Mouse (Mus musculus) c-Kit-positive CD71-positive TER-119-negative erythroid progenitor cells, embryonic 14.5 days (primary cell): ENCODE results near the gene Nalcn.

ENCODE experiments used
- DNase-seq: peaks from one replicate; pipeline ENCODE4 v3.0.0-alpha.2; 2013; ENCODE audit warnings: low read depth

Nalcn gene

DNA sequence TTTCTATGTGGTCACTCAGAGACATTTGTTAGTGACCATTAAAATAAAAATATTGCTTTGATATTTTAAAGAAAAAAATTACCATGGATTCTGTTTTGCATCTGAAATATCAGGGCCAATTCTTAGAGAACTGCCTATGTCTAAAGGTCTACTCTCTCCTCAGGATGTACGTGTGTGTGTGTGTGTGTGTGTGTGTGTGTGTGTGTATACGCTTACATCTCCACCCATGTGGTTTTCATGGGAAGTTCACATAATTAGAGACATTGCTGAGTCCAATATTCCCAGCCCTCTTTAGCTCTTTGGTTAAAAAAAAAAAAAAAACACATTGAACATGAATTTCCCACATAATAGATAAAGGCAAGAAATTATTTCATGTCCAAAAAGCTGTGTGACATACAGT lies 114.0 kb downstream of the Nalcn start:
- DNase-seq = no peak

- no peak for DNase-seq
Measured at GRCm38 (mm10) chr14:123495544-123495943, 131.4 kb downstream of the Nalcn start.

GRCm38 (mm10) chr14:123488575-123489207 lies 138.3 kb downstream of the Nalcn start:
- DNase-seq = no peak

DNA sequence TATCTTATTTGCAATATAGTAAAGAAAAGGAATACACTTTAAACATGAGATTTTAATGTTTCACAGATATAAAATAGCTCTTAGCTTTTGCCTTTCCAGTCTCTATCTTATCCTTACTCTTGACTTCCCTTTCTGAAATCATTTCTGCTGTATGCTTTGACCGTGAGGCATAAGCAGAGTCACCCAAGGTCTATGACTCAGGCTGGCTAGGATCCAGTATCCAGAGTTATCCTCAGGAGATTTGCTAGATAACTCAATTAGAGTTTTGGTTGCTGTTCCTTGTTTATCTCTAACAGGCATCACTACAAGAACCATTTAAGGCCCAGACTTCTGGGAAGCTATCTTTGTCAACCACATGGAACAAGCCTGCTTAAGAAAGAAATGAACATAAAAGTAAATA lies 164.9 kb downstream of the Nalcn start:
- DNase-seq = no peak

DNA sequence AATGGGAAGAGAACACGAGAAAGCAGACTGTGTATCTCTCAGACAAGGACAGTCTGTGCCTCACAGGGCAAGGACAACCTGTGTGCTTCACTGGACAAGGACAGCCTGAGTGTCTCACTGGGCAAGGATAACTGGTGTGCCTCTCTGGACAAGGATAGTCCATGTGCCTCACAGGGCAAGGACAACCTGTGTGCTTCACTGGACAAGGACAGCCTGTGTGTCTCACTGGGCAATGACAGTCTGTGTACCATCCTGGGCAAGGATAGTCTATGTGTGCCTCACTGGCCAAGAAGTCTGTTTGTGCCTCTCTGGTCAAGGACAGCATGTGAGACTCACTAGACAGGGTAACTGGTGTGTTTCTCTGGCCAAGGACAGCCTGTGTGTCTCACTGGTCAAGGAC lies 180.9 kb downstream of the Nalcn start:
- DNase-seq = no peak

GRCm38 (mm10) chr14:123435542-123435941 lies 191.4 kb downstream of the Nalcn start:
- DNase-seq = no peak

GRCm38 (mm10) chr14:123376167-123376855 lies 250.6 kb downstream of the Nalcn start:
- no peak for DNase-seq

- DNase-seq = no peak
Measured at GRCm38 (mm10) chr14:123371522-123371921, 255.4 kb downstream of the Nalcn start.

GRCm38 (mm10) chr14:123359691-123360090 lies 267.3 kb downstream of the Nalcn start:
- no peak for DNase-seq

DNA sequence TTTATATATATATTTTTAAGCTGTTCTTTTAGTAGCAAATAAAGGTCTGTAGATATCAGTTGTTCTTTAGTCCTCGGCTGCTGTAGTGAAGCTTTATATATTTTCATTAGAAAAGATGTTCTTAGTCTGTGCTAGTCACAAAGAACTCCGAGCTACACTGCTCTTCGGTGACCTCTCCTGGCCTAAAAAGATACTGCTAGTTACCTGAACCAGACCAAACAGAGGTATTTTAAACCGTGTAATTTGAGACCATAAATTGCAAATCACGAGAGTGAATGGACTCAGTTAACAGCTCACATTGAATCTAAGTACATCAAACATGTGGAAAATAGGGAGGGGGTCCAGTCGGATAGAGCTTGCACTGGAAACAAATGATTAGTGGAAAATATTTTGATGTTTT lies 274.0 kb downstream of the Nalcn start:
- no peak for DNase-seq

GRCm38 (mm10) chr14:123331841-123332240 lies 295.1 kb downstream of the Nalcn start:
- DNase-seq = no peak

DNA sequence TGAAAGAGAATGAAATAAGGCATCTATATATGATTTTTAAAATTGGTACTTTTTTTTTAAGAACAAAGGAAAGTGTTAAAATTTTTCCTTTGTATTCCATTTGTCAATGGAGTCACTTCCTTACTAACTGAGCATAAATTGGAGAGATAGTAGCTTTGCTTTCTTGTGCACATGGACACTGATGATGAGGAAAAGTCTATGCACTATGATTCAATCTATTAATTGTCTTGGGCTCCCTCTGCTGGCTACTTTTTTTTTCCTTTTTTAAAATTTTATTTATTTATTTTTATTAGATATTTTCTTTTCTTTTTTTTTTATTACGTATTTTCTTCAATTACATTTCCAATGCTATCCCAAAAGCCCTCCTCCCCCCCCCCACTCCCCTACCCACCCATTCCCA lies 312.6 kb downstream of the Nalcn start:
- no peak for DNase-seq

DNA sequence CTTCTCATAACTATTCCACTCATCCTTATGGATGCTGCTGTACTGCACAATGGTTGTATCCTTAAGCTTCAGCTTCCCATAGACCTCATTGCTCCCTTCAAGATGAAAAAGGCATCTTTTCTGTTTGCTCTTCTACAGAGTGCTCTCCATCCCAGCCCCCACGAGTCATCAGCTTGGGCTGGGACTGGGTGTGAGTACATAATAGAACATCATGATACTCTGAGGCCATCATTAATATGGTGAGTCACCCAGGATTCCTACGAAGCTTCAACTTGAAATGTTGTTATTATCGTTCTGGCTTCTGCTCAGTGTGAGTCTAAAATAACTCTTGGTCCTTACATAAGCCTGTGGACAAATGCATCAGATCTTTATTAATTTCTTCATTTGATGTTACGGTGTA lies 314.6 kb downstream of the Nalcn start:
- no peak for DNase-seq

DNA sequence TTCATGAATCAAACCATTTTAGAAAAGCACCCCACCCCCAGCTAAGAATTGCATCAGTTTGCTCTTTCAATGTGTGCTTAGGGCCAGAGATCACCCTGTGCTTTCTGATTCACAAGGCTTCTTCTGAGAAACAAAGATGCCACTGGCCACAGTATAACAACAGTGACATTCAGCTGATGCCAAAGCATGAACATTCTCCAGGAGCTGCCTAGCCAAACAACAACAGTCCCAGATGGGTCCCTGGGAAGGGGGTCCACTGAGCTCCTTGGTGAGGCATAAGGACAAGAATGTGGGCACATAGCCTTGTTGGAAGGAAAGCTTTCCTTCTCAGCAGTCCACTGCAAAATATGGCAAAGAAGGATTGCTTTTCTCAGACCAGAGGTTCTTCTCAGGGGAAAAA lies 330.9 kb downstream of the Nalcn start:
- no peak for DNase-seq

- DNase-seq = no peak
Measured at GRCm38 (mm10) chr14:123291118-123292007, 335.6 kb downstream of the Nalcn start.

- no peak for DNase-seq
Measured at GRCm38 (mm10) chr14:123282165-123282564, 344.8 kb downstream of the Nalcn start.

- no peak for DNase-seq
Measured at GRCm38 (mm10) chr14:123272121-123272520, 354.8 kb downstream of the Nalcn start.

DNA sequence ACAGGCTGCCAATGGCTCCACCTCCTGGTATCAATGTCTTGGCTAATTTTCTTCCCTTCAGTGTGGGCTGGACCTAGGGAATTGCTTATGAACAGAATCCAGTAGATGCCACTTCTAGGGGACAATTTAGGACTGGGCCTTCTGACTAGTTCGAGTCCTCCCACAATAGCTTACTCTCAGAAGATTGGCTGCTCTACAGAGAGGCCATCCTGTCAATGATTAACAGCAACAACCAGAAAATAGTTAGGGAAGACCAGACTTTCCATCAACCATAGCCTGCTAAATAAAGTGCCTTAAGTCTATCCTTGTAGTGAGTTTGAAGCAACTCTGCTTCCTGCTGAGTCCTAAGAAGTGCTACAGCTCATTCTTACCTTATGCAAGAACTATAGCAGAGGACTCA lies 386.2 kb downstream of the Nalcn start:
- DNase-seq = no peak

DNA sequence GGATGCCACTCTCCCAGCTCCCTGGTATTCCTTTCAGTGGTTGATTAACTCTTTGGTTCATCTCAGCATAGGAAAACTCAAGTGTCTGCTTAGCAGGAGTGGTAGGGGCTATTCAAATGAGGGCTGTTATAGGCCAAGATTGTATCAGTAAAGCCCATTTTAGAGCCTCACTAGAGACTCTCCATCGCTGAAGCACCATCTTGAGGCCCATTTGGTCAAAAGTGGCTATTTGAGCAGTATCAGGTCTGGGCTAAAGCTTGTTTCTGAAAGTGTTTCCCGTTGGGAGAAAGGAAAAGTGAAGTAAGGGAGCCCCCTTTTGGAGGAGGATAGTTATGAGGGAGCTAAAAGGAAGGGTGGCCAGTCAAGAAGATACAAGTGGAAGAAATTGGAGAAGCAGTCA lies 387.0 kb downstream of the Nalcn start:
- DNase-seq = no peak

- DNase-seq = no peak
Measured at GRCm38 (mm10) chr14:123237002-123237401, 389.9 kb downstream of the Nalcn start.

DNA sequence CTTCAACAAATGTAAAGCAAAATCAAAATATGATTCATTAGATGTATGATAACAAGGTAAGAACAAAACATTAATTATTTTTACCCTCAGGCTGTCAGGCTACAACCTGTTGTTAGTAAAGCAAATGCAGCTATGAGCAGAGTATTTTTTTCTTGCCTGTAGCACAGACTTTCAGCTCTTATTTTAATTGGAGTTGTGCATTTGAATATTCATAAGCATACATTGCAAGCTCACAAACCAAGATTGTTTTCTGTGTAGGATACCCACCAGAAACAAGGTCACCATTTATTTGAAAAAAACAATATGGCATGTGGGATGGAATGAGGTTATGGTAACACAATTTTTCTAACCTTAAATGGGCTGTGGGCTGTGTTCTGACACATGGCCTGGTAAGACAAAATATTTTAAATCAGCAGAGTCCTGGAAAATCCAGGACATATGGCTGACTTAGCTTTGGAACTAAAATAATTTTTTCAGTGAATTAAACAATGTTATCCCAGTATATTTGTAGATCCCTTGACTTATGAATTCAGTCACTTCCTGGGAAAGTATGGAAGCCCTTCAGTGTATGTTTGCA lies 394.2 kb downstream of the Nalcn start:
- no peak for DNase-seq
